Mouse (Mus musculus) erythroblast, embryonic 14.5 days (primary cell): Measurements from ENCODE around the gene Asb14. TPM values are rescaled to one million over a fixed set of nuclear protein-coding genes. Genes with fewer than 3 reads are reported as not detected.
"Not testable (repeated sequence)": the region's sequence is repeated elsewhere in the genome, so short reads cannot be mapped to it uniquely, and the experiment has no call there.

Experiments used
- H3K27me3 ChIP-seq: 2 replicates; pipeline ENCODE4 v1.6.1; 2012; ENCODE audit warnings: inconsistent platforms; ENCODE audit not compliant: control insufficient read depth
- H3K36me3 ChIP-seq: 2 replicates; pipeline ENCODE4 v1.6.1; 2012; ENCODE audit warnings: mild to moderate bottlenecking, inconsistent platforms; ENCODE audit not compliant: control insufficient read depth
- H3K4me1 ChIP-seq: 2 replicates; pipeline ENCODE4 v1.6.1; 2012; ENCODE audit warnings: inconsistent platforms; ENCODE audit not compliant: control insufficient read depth
- H3K4me3 ChIP-seq: replicated peaks from 2 replicates; pipeline ENCODE3; 2012; ENCODE audit warnings: moderate library complexity, mild to moderate bottlenecking, inconsistent platforms
- H3K9me3 ChIP-seq: 2 replicates; pipeline ENCODE4 v1.6.1; 2012; ENCODE audit warnings: low read length, inconsistent platforms, mixed read lengths; ENCODE audit not compliant: control insufficient read depth
- GATA1 ChIP-seq: IDR thresholded peaks from 2 replicates; pipeline ENCODE4 v1.6.1; 2012; ENCODE audit warnings: low read length, inconsistent platforms, mixed read lengths
- TAL1 ChIP-seq: IDR thresholded peaks from 3 replicates; pipeline ENCODE4 v1.6.1; 2012; ENCODE audit warnings: low read length, inconsistent platforms, mixed read lengths
- polyA plus RNA-seq: library from polyadenylated mRNA; stranded (reverse); fragments of >175 nt; gene quantifications from 2 replicates; pipeline ENCODE4 v1.2.3, GENCODE M21; 2012

Gene Asb14
- polyA plus RNA-seq, 1 experiment, result not detected

DNA sequence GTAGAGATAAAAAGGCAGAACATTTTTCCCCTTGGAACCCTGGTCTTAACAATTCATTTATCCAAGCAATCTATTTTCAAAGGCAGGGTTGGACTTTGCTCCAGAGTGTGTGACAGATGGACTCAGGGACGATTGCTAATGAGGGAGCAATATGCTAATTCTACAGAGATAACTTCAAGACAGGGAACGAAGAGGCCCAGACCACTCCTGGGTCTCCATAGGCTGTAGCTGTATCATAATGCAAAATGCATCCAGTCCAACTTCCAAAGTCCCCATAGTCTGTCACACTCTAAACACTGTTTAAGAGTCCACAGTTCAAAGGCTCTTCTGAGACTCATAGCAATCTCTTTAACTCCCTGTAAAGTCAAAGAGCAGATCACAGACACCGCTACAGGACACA lies 7.1 kb upstream of the Asb14 start:
- Histone ChIP-seq H3K4me3 (no peak overlapping the region), H3K9me3 (no peaks in the 10 kb centered on the region), H3K36me3 (no peaks in the 10 kb centered on the region), H3K27me3 (no peaks in the 10 kb centered on the region), H3K4me1 (no peaks in the 10 kb centered on the region)
- TF ChIP-seq TAL1 (no peak), GATA1 (no peak)

DNA sequence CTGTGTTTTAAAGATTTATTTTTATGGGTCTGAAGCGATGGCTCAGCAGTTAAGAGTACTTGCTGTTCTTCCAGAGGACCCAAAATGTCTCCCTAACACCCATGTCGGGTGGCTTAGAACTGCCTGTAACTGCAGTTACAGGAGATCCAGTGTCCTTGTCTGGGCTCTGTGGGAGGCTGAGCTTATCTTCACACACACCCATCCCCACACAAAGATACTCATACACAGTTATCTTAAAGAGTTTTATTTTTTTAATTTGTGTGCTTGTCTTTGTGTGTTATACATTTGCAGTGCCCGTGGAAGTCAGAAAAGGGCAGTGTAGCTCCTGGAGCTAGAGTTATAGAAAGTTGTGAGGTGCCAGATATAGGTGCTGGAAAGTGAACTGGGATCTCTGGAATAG lies 3.6 kb upstream of the Asb14 start:
- no peak for TF ChIP-seq TAL1
- TF ChIP-seq GATA1, result no peak
- Histone ChIP-seq H3K4me3 (no peak overlapping the region), H3K9me3 (no peaks in the 10 kb centered on the region), H3K27me3 (no peaks in the 10 kb centered on the region), H3K36me3 (no peaks in the 10 kb centered on the region), H3K4me1 (no peaks in the 10 kb centered on the region)

DNA sequence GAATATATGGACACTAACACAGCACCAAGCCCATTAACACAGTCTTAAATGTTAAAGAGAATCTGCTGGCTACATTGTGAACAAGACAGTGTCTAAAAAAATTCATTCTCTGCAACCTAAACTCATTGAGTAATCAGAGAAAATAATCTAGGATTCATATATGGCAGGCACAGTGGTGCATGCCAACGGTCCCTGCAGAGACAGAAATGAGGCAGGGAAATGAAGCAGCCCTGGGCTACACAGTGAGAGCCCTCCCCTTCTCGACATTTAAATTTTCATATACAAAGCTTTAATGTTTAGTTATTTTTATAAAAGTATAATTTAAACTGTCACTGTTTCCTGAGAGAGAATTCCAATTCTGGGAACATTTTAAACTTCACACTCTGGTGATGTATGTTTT lies 5.1 kb downstream of the Asb14 start:
- no peaks in the 10 kb centered on the region for H3K4me1 ChIP-seq
- H3K27me3 ChIP-seq, result no peaks in the 10 kb centered on the region
- no peaks in the 10 kb centered on the region for H3K9me3 ChIP-seq
- no peak overlapping the region for H3K4me3 ChIP-seq
- TF ChIP-seq GATA1 (no peak), TAL1 (no peak)
- no peaks in the 10 kb centered on the region for H3K36me3 ChIP-seq

DNA sequence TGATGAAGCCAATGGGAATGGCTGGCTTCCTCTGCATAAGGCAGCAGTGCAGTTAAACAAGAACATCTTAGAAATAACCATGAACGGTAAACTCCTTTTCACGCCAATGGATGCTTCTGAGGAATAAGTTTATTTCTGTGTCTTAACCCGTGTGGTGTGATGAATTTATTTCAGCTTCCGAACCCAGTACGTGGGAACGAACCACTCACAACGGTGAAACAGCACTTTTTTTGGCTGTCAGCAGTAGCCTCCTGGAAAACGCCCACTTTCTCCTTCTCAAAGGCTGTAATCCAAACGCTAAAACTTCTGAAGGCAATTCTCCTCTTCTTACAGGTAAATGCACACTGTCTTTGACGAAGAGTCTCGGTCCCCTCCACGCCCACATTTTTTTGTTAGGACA lies 6.5 kb downstream of the Asb14 start:
- Histone ChIP-seq H3K36me3 (no peaks in the 10 kb centered on the region), H3K27me3 (no peaks in the 10 kb centered on the region), H3K4me1 (no peaks in the 10 kb centered on the region), H3K4me3 (no peak overlapping the region), H3K9me3 (no peaks in the 10 kb centered on the region)
- TF ChIP-seq TAL1 (no peak), GATA1 (no peak)

DNA sequence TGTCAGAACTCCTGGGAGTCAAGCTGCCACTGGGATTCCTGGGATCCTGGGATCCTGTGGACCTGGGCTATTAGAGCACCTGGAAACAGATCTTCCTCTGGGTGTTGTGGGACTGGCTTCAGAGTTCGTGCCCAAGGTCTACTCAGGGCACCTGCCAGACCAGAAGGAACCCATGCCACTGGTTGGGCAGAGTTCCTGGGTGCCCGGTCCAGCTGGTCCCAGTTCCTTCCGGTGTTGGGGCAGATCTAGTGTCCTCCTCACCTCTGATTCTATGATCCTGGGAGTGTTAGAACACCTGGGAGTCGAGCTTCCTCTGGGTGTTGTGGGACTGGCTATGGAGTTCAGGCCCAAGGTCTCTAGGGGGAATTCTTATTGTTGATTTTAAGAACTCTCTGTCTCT lies 13.0 kb downstream of the Asb14 start:
- H3K4me3 ChIP-seq, result no peak overlapping the region
- no peaks in the 10 kb centered on the region for H3K4me1 ChIP-seq
- no peak for TF ChIP-seq GATA1
- TF ChIP-seq TAL1, result no peak
- no peaks in the 10 kb centered on the region for H3K9me3 ChIP-seq
- no peaks in the 10 kb centered on the region for H3K36me3 ChIP-seq
- no peaks in the 10 kb centered on the region for H3K27me3 ChIP-seq

DNA sequence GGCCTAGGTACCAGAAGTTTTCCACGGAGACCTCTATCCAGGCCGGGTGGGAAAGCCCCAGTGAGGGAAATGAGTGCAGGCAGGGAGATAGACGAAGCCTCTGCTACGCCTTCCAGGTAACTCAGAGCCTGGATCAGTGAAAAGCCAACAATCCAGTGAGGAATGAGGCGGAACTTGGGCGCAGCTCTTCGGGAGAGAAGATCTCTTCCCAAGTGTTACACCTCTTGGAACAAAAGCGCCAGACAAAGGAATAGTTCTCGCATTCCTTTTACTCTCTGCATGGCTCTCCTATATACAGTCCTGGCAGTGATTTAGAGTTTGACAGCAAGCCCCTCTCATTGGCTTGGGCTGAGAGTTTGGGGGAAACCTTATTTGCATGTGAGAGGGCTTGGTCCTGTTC lies 16.1 kb downstream of the Asb14 start:
- H3K27me3 ChIP-seq, H3K4me3 ChIP-seq, H3K4me1 ChIP-seq, H3K9me3 ChIP-seq, H3K36me3 ChIP-seq: not testable (repeated sequence)

DNA sequence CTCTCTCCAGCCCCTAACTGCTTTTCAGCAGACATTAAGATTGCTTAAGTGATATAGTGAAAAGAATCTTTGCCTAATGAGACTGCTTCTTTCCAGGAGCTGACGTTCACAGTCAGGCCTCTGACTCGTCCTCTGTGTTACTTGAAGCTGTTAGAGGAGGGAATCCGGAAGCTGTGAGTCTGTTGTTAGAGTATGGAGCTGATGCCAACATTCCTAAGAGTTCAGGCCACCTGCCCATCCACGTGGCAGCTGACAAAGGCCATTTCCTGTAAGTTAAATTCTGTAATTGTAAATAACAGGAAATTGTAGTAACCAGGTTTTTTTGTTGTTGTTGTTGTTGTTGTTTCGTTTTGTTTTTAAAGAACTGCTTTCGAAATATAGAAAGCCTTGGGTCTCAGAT lies 16.8 kb downstream of the Asb14 start:
- no peaks in the 10 kb centered on the region for H3K4me1 ChIP-seq
- no peaks in the 10 kb centered on the region for H3K36me3 ChIP-seq
- H3K27me3 ChIP-seq, result no peaks in the 10 kb centered on the region
- TF ChIP-seq GATA1 (no peak), TAL1 (no peak)
- H3K9me3 ChIP-seq, result no peaks in the 10 kb centered on the region
- no peak overlapping the region for H3K4me3 ChIP-seq

DNA sequence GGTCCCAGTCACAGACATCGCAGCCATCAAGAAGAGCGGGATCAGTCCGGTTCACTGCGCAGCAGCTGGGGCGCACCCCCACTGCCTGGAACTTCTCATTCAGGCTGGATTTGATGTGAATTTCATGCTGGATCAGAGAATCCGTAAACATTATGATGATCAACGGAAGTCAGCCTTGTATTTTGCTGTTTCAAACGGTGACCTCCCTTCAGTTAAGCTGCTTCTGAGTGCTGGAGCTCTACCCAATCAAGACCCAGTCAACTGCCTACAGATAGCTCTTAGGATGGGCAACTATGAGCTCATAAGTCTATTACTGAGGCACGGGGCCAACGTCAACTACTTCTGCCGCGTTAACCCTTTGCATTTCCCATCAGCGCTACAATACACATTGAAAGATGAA lies 17.5 kb downstream of the Asb14 start:
- no peaks in the 10 kb centered on the region for H3K36me3 ChIP-seq
- H3K4me1 ChIP-seq, result no peaks in the 10 kb centered on the region
- no peak overlapping the region for H3K4me3 ChIP-seq
- no peaks in the 10 kb centered on the region for H3K27me3 ChIP-seq
- TF ChIP-seq GATA1, result no peak
- TF ChIP-seq TAL1, result no peak
- H3K9me3 ChIP-seq, result no peaks in the 10 kb centered on the region

DNA sequence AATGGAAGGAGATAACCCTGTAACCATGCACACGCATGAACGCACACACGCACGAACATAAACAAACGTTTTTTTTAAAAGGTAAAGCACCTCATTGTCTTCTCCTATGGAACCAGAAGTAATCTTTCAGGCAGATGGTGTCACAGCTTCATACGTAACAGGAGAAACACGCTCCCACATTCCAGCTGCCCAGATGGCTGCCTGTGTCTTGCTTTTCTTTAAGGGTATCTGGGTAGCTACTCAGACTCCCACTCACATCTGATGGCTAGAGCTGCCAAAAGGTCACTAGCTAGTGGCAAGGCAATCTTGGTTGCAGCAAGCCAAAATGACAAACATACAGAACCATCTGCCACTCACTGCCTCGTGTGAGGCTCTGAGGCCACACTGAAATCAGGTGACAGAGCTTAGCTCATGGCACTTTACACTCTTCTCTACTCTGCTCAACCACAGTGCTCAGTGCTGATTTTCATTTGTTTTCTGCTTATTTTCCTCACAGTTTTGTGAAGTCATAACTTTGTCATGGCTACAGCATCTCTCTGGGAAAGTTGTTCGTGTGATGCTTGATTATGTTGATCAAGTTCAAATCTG lies 19.4 kb downstream of the Asb14 start:
- no peak for TF ChIP-seq TAL1
- no peak for TF ChIP-seq GATA1
- no peaks in the 10 kb centered on the region for H3K4me1 ChIP-seq
- no peaks in the 10 kb centered on the region for H3K9me3 ChIP-seq
- H3K27me3 ChIP-seq, result no peaks in the 10 kb centered on the region
- no peaks in the 10 kb centered on the region for H3K36me3 ChIP-seq
- no peak overlapping the region for H3K4me3 ChIP-seq

DNA sequence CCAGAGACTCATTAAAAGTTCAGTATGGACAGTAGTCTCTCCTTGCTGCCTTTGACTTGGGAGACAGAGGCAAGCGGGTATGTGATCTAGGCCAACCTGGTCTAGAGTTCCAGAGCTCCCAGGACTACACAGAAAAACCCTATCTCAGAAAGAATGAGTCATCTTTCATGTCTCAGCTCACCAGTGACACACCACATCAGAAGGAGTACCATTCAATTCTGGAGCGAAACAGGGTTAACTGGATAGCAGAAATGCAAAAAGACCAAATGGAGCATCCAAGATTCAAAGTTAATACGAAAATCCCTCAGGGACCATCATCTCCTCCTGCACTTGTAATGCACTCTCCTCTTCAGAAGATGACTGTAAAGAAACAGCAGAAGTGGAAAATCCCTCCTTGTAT lies 25.0 kb downstream of the Asb14 start:
- H3K4me3 ChIP-seq, result no peak overlapping the region
- no peak for TF ChIP-seq TAL1
- TF ChIP-seq GATA1, result no peak
- H3K9me3 ChIP-seq, result no peaks in the 10 kb centered on the region
- H3K36me3 ChIP-seq, result no peaks in the 10 kb centered on the region
- no peaks in the 10 kb centered on the region for H3K27me3 ChIP-seq
- H3K4me1 ChIP-seq, result no peaks in the 10 kb centered on the region
